Mouse (Mus musculus) duodenum, adult 2 months (tissue): ENCODE results near the gene Vmn1r168. TPM values are rescaled to one million over a fixed set of nuclear protein-coding genes. Genes with fewer than 3 reads are reported as not detected.

Source experiments
- polyA plus RNA-seq: library from polyadenylated mRNA; depleted of rRNA; stranded (reverse); fragments of >200 nt; gene quantifications from 2 replicates; pipeline ENCODE4 v1.2.3, GENCODE M21; 2012; ENCODE audit warnings: low replicate concordance; rRNA removed

The Vmn1r168 gene
- polyA plus RNA-seq = not detected in 2 replicates

GRCm38 (mm10) chr7:23539432-23539831 is at the start of gene Vmn1r168:
Gene Vmn1r168, plus strand, starts transcription at chr7:23539732.

GRCm38 (mm10) chr7:23507106-23507505 is 32.4 kb upstream of the Vmn1r168 start, which contains the start of gene Vmn1r167:
Gene Vmn1r167, minus strand, starts transcription at chr7:23507206.

GRCm38 (mm10) chr7:23575226-23575625 is 35.7 kb downstream of the Vmn1r168 start, which contains the start of gene Vmn1r169:
Gene Vmn1r169, plus strand, starts transcription at chr7:23575526.

Other genes starting within 250 kb of the Vmn1r168 start
- gene Nlrp4e, start 238.5 kb upstream of the Vmn1r168 start, polyA plus RNA-seq = not detected in 2 replicates
- gene Nlrp5, start 153.8 kb upstream of the Vmn1r168 start, polyA plus RNA-seq = not detected in 2 replicates
- not detected in 2 replicates for gene Vmn1r167, start 32.5 kb upstream of the Vmn1r168 start, polyA plus RNA-seq
- not detected in 2 replicates for gene Vmn1r169, start 35.8 kb downstream of the Vmn1r168 start, polyA plus RNA-seq
- not detected in 2 replicates for gene Vmn1r170, start 66.4 kb downstream of the Vmn1r168 start, polyA plus RNA-seq
- gene Vmn1r171, start 91.0 kb downstream of the Vmn1r168 start, polyA plus RNA-seq = not detected in 2 replicates
- not detected in 2 replicates for gene Vmn1r172, start 118.6 kb downstream of the Vmn1r168 start, polyA plus RNA-seq
- gene Vmn1r173, start 161.0 kb downstream of the Vmn1r168 start, polyA plus RNA-seq = not detected in 2 replicates
- not detected in 2 replicates for gene Vmn1r174, start 212.5 kb downstream of the Vmn1r168 start, polyA plus RNA-seq